Mouse (Mus musculus) hindbrain, embryonic 11.5 days (tissue): ENCODE data around the gene Agpat4. TPM values are rescaled to one million over a fixed set of nuclear protein-coding genes. Genes with fewer than 3 reads are reported as not detected.
A peak's percentile ranks its signal among the peaks of the same experiment; 100 is the strongest.

Experiments
- ATAC-seq: fragments of 200-750 bp; cut with Nextera tagmentation; 2 replicates; pipeline ENCODE4 v1.8.0; 2017; ENCODE audit warnings: mild to moderate bottlenecking, moderate TSS enrichment, moderate library complexity; ENCODE audit not compliant: low FRiP score
- DNase-seq: peaks from one replicate; pipeline ENCODE4 v3.0.0-alpha.2; 2015; ENCODE audit warnings: low spot score
- H3K27ac ChIP-seq: fragments of 300-500 bp; sonication (generic); 2 replicates; pipeline ENCODE4 v1.5.1; 2014; ENCODE audit warnings: mild to moderate bottlenecking, low read depth, low read length
- H3K27me3 ChIP-seq: fragments of 300-500 bp; sonication (generic); 2 replicates; pipeline ENCODE4 v1.6.1; 2014; ENCODE audit warnings: mild to moderate bottlenecking, low read length, moderate library complexity, mixed read lengths; ENCODE audit not compliant: control insufficient read depth, insufficient read depth
- H3K36me3 ChIP-seq: fragments of 300-500 bp; sonication (generic); 2 replicates; pipeline ENCODE4 v1.6.1; 2014; ENCODE audit warnings: mild to moderate bottlenecking, low read length, moderate library complexity, mixed read lengths; ENCODE audit not compliant: control insufficient read depth, insufficient read depth
- H3K4me1 ChIP-seq: fragments of 300-500 bp; sonication (generic); replicated peaks from 2 replicates; pipeline ENCODE4 v1.6.1; 2014; ENCODE audit warnings: low read length, mixed read lengths; ENCODE audit not compliant: control insufficient read depth, insufficient read depth
- H3K4me2 ChIP-seq: fragments of 300-500 bp; sonication (generic); replicated peaks from 2 replicates; pipeline ENCODE4 v1.6.1; 2014; ENCODE audit warnings: mild to moderate bottlenecking, low read depth, low read length
- H3K4me3 ChIP-seq: fragments of 300-500 bp; sonication (generic); 2 replicates; pipeline ENCODE4 v1.5.1; 2014; ENCODE audit warnings: low read depth, low read length
- H3K9ac ChIP-seq: fragments of 300-500 bp; sonication (generic); 2 replicates; pipeline ENCODE4 v1.6.1; 2014; ENCODE audit warnings: low read depth, low read length
- H3K9me3 ChIP-seq: fragments of 300-500 bp; sonication (generic); 2 replicates; pipeline ENCODE4 v1.6.1; 2016; ENCODE audit warnings: low read length; ENCODE audit not compliant: control insufficient read depth
- WGBS: fragments of 180-500 bp; shearing (Covaris S2); extraction: QIAGEN DNeasy Blood & Tissue Kit; methylation state at CpG from one replicate; pipeline ENCODE4 v1.1.7; 2014; 5-methylcytosine and 5-hydroxymethylcytosine counted together
- polyA plus RNA-seq: library from polyadenylated mRNA; unstranded; fragments of >200 nt; fragmentation: Nextera tagmentation; extraction: Ambion mirVana; gene quantifications from 2 replicates; pipeline ENCODE4 v1.2.1, GENCODE M21; 2014

Gene Agpat4
- polyA plus RNA-seq, 1 experiment from 2014 or later: 28.5 TPM

GRCm38 (mm10) chr17:12203414-12203897, 85.0 kb downstream of the Agpat4 start:
- H3K9ac ChIP-seq: no peak overlapping the region
- 69% methylated on average over 15 of the region's 15 CpGs for WGBS
- H3K4me1 ChIP-seq: peaks cover 7% of the 10 kb centered on the region
- no peak for DNase-seq
- H3K27me3 ChIP-seq: no peaks in the 10 kb centered on the region
- no peak overlapping the region for H3K4me2 ChIP-seq
- no peaks in the 10 kb centered on the region for H3K9me3 ChIP-seq
- no peak overlapping the region for H3K27ac ChIP-seq
- 0 out of 2 replicates have a peak, but pooled peaks have one; percentile 43 for ATAC-seq
- H3K36me3 ChIP-seq: no peaks in the 10 kb centered on the region
- no peak overlapping the region for H3K4me3 ChIP-seq

- no peaks in the 10 kb centered on the region for H3K36me3 ChIP-seq
- WGBS: 74% methylated on average over 3 of the region's 3 CpGs
- DNase-seq (no peak), ATAC-seq (no peak)
- H3K9ac ChIP-seq: no peak overlapping the region
- H3K4me1 ChIP-seq: peaks cover 7% of the 10 kb centered on the region
- no peaks in the 10 kb centered on the region for H3K9me3 ChIP-seq
- H3K4me2 ChIP-seq: no peak overlapping the region
- no peak overlapping the region for H3K27ac ChIP-seq
- no peak overlapping the region for H3K4me3 ChIP-seq
- H3K27me3 ChIP-seq: no peaks in the 10 kb centered on the region
Observed at GRCm38 (mm10) chr17:12204246-12204645, 85.7 kb downstream of the Agpat4 start.

GRCm38 (mm10) chr17:12204689-12205014, 86.1 kb downstream of the Agpat4 start:
- Histone ChIP-seq H3K27ac (no peak overlapping the region), H3K4me2 (no peak overlapping the region), H3K9ac (no peak overlapping the region), H3K4me3 (no peak overlapping the region), H3K9me3 (no peaks in the 10 kb centered on the region), H3K36me3 (no peaks in the 10 kb centered on the region), H3K27me3 (no peaks in the 10 kb centered on the region), H3K4me1 (peaks cover 7% of the 10 kb centered on the region)
- WGBS: 88% methylated on average over 3 of the region's 3 CpGs
- ATAC-seq (no peak), DNase-seq (no peak)

GRCm38 (mm10) chr17:12205015-12205693, 86.7 kb downstream of the Agpat4 start:
- no peak overlapping the region for H3K9ac ChIP-seq
- no peaks in the 10 kb centered on the region for H3K27me3 ChIP-seq
- H3K9me3 ChIP-seq: no peaks in the 10 kb centered on the region
- H3K4me3 ChIP-seq: no peak overlapping the region
- peaks cover 7% of the 10 kb centered on the region for H3K4me1 ChIP-seq
- peak; percentile 42 for ATAC-seq
- H3K4me2 ChIP-seq: no peak overlapping the region
- no peaks in the 10 kb centered on the region for H3K36me3 ChIP-seq
- 68% methylated on average over 10 of the region's 10 CpGs for WGBS
- DNase-seq: no peak
- H3K27ac ChIP-seq: peak overlapping the region; percentile 67; the same call in 1 of the 2 replicates

- H3K36me3 ChIP-seq: no peaks in the 10 kb centered on the region
- no peak overlapping the region for H3K4me3 ChIP-seq
- peaks cover 7% of the 10 kb centered on the region for H3K4me1 ChIP-seq
- H3K9ac ChIP-seq: no peak overlapping the region
- peak overlapping the region; percentile 67 for H3K27ac ChIP-seq
- no peak for DNase-seq
- no peaks in the 10 kb centered on the region for H3K9me3 ChIP-seq
- H3K27me3 ChIP-seq: no peaks in the 10 kb centered on the region
- ATAC-seq: peak; percentile 53; the same call in 1 of the 2 replicates
- 37% methylated on average over 4 of the region's 4 CpGs for WGBS
- no peak overlapping the region for H3K4me2 ChIP-seq
Observed at GRCm38 (mm10) chr17:12205694-12206075, 87.2 kb downstream of the Agpat4 start.

GRCm38 (mm10) chr17:12206248-12206647, 87.7 kb downstream of the Agpat4 start:
- 55% methylated on average over 3 of the region's 3 CpGs for WGBS
- H3K27me3 ChIP-seq: no peaks in the 10 kb centered on the region

GRCm38 (mm10) chr17:12207022-12207548, 88.6 kb downstream of the Agpat4 start:
- ATAC-seq: no peak
- Histone ChIP-seq H3K27ac (0 out of 2 replicates have a peak overlapping the region, but pooled peaks have one; percentile 6), H3K4me2 (no peak overlapping the region), H3K36me3 (no peaks in the 10 kb centered on the region), H3K4me1 (peaks cover 7% of the 10 kb centered on the region), H3K9ac (no peak overlapping the region), H3K4me3 (no peak overlapping the region), H3K9me3 (no peaks in the 10 kb centered on the region), H3K27me3 (no peaks in the 10 kb centered on the region)
- no peak for DNase-seq
- WGBS: 52% methylated on average over 1 of the region's 1 CpGs

More at GRCm38 (mm10) chr17:12206248-12206647, 87.7 kb downstream of the Agpat4 start:
- no peak overlapping the region for H3K4me3 ChIP-seq
- H3K27ac ChIP-seq: peak overlapping the region; percentile 67
- no peaks in the 10 kb centered on the region for H3K9me3 ChIP-seq
- H3K4me1 ChIP-seq: peaks cover 7% of the 10 kb centered on the region
- DNase-seq (no peak), ATAC-seq (peak; percentile 28; the same call in 1 of the 2 replicates)
- no peak overlapping the region for H3K4me2 ChIP-seq
- no peak overlapping the region for H3K9ac ChIP-seq
- H3K36me3 ChIP-seq: no peaks in the 10 kb centered on the region

GRCm38 (mm10) chr17:12209481-12209880, 91.0 kb downstream of the Agpat4 start:
- Histone ChIP-seq H3K9ac (no peak overlapping the region), H3K36me3 (no peaks in the 10 kb centered on the region), H3K9me3 (no peaks in the 10 kb centered on the region), H3K4me2 (no peak overlapping the region), H3K27ac (no peak overlapping the region), H3K4me1 (peaks cover 7% of the 10 kb centered on the region), H3K4me3 (no peak overlapping the region), H3K27me3 (no peaks in the 10 kb centered on the region)
- ATAC-seq (no peak), DNase-seq (no peak)
- WGBS: 88% methylated on average over 4 of the region's 4 CpGs
